In the genomic region with DNA sequence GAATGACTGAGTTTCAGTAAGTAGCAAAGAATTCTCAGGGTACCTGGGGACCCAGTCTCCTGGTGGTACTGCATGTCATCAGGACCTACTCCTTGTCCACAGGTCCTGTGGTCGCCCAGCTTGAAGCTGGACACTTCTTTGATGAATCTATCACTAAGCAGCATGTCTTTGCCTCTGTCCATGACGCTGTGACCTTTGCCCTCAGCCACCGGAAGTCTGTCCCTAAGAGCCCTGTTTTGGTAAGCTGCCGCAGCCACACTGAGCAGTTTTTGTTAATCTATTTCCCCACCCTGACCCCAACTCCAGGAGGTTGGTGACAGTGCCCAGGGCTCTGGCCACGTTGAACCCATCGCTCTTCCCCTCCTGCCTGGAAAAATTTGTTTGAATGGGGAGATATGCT, we compare ENCODE assay signal across 33 mouse cellular contexts. TPM values are rescaled to one million over a fixed set of nuclear protein-coding genes. Genes with fewer than 3 reads are reported as not detected.
DNase-seq lines count a peak whose midpoint lies in the region; ATAC-seq and TF ChIP-seq lines count a peak whose summit lies in the region.
"Had no signal": no experiment of that assay in that cellular context is flagged by ENCODE, and none has a peak within 500 bp of the region (broad histone marks: within the 10 kb centered on the region; RNA-seq: fewer than 3 reads in every experiment).

No protein-coding gene starts in this region.

- H3K4me2 ChIP-seq in kidney, embryonic 15.5 days: no peak overlapping the region
- H3K4me2 ChIP-seq: heart, embryonic 11.5 days; hindbrain, embryonic 12.5 days; hindbrain, embryonic 15.5 days had no signal

- no peaks in the 10 kb centered on the region; the same call in 1 of the 2 replicates for H3K4me1 ChIP-seq in kidney, adult 2 months (ENCODE audit: control insufficient read depth, insufficient read depth, low read length)
- no peaks in the 10 kb centered on the region for H3K4me1 ChIP-seq in kidney, embryonic 15.5 days
- H3K4me1 ChIP-seq: hindbrain, embryonic 12.5 days; hindbrain, embryonic 15.5 days had no signal

- no peaks in the 10 kb centered on the region for H3K36me3 ChIP-seq in kidney, adult 2 months (ENCODE audit: control insufficient read depth, insufficient read depth, low read length)
- no peaks in the 10 kb centered on the region for H3K36me3 ChIP-seq in kidney, embryonic 15.5 days
- H3K36me3 ChIP-seq: G1E; hindbrain, embryonic 12.5 days; hindbrain, embryonic 15.5 days had no signal

- no peak overlapping the region for H3K27ac ChIP-seq in kidney, adult 2 months (ENCODE audit: insufficient read depth, low read depth, low read length)
- H3K27ac ChIP-seq in kidney, embryonic 15.5 days: no peak overlapping the region
- H3K27ac ChIP-seq: gastrocnemius, adult 2 months; hindbrain, embryonic 12.5 days; hindbrain, embryonic 15.5 days had no signal

- no peak overlapping the region for H3K4me3 ChIP-seq in kidney, adult 2 months (ENCODE audit: insufficient read depth, low read depth, low read length)
- H3K4me3 ChIP-seq in kidney, embryonic 15.5 days (replicated peaks): no peak overlapping the region
- H3K4me3 ChIP-seq: gastrocnemius, adult 2 months; hindbrain, embryonic 12.5 days; hindbrain, embryonic 15.5 days had no signal

- TF ChIP-seq CTCF in kidney, adult 2 months (conservative IDR thresholded peaks at IDR 0.05; ENCODE audit: insufficient read depth, insufficient read length, low read depth, low read length): no peak

- no peak for TF ChIP-seq POLR2A in kidney, adult 2 months (IDR thresholded peaks at IDR 0.05; ENCODE audit: low read depth, low read length)

- H3K9me3 ChIP-seq in kidney, embryonic 15.5 days (replicated peaks): no peaks in the 10 kb centered on the region
- H3K9me3 ChIP-seq: G1E; hindbrain, embryonic 12.5 days; hindbrain, embryonic 15.5 days had no signal

- DNase-seq in kidney, adult 2 months: peak; percentile 49
- no peak for DNase-seq in kidney, postnatal 14 days
- peak; percentile 27 to 68 for DNase-seq in kidney, postnatal 36 days
- peak; percentile 44 for DNase-seq in yolk sac, embryonic 10.5 days (ENCODE audit: low spot score)
- DNase-seq in lung, postnatal 36 days: no peak
- DNase-seq: adrenal gland, postnatal 14 days; B cell, adult 2 months; cerebellum, adult 11 months; cerebellum, adult 2 months; cerebellum, adult 9-11 months; cerebellum, postnatal 25 days; forebrain, postnatal 0 days; gastrocnemius, adult 2 months; gastrocnemius, postnatal 14 days; heart, adult 11 months had no signal

- 60% methylated on average over 6 of the region's 6 CpGs for WGBS in kidney, adult 2 months
- 66% methylated on average over 6 of the region's 6 CpGs for WGBS in kidney, embryonic 15.5 days

- H3K27me3 ChIP-seq in kidney, adult 2 months (replicated peaks; ENCODE audit: control insufficient read depth, insufficient read depth, low read length): no peaks in the 10 kb centered on the region
- H3K27me3 ChIP-seq in kidney, embryonic 15.5 days: no peaks in the 10 kb centered on the region
- H3K27me3 ChIP-seq: CH12.LX; hindbrain, embryonic 12.5 days; hindbrain, embryonic 15.5 days; Patski had no signal

- ATAC-seq in kidney, embryonic 15.5 days (replicated peaks; ENCODE audit: low FRiP score): no peak
- peak; percentile 19; the same call in 1 of the 2 replicates for ATAC-seq in erythroid progenitor cell, adult 5-6 weeks (replicated peaks; ENCODE audit: low FRiP score, poor library complexity, severe bottlenecking)
- ATAC-seq: forebrain, embryonic 14.5 days; forebrain, postnatal 0 days; Patski had no signal

- H3K9ac ChIP-seq in kidney, embryonic 15.5 days: no peak overlapping the region
- H3K9ac ChIP-seq: forebrain, postnatal 0 days; hindbrain, embryonic 12.5 days; hindbrain, embryonic 15.5 days had no signal

RNA-seq across cellular contexts. Expression of gene Tmem89, which starts 2.1 kb away (rescaled TPM):
- 0.08 TPM in 1 of 2 replicates, not detected in the other for polyA plus RNA-seq in kidney, adult 2 months (2012; rRNA removed)
- not detected in 2 replicates for polyA plus RNA-seq in kidney, embryonic 15.5 days (2015; fragmentation: Nextera tagmentation; extraction: Ambion mirVana)
- total RNA-seq in erythroid progenitor cell, adult 5-6 weeks (2015; ENCODE audit: low replicate concordance): not detected in 2 replicates
- not detected in 2 replicates for total RNA-seq in erythroid progenitor cell, adult 5-6 weeks (2017; ENCODE audit: low replicate concordance)
- total RNA-seq: adrenal gland, postnatal 14 days; CH12.LX; common myeloid progenitor, adult 5-6 weeks; G1E; gastrocnemius, adult 2 months; gastrocnemius, postnatal 14 days; gastrocnemius, postnatal 4 days; heart, postnatal 25 days had no signal
- polyA plus RNA-seq: embryonic facial prominence, embryonic 11.5 days; embryonic facial prominence, embryonic 14.5 days; forebrain, embryonic 11.5 days; forebrain, embryonic 14.5 days; G1E; heart, embryonic 11.5 days; heart, embryonic 14.5 days; heart, postnatal 0 days; Patski had no signal

RNA-seq across cellular contexts. Expression of gene Uqcrc1, which starts 24.1 kb away (rescaled TPM):
- 1,190 and 1,260 TPM in 2 replicates for polyA plus RNA-seq in kidney, adult 2 months (2012; rRNA removed)
- polyA plus RNA-seq in kidney, embryonic 15.5 days (2015; fragmentation: Nextera tagmentation; extraction: Ambion mirVana): 513 and 523 TPM in 2 replicates
- total RNA-seq in erythroid progenitor cell, adult 5-6 weeks (2015; ENCODE audit: low replicate concordance): 65.8 and 68.8 TPM in 2 replicates
- 100 and 108 TPM in 2 replicates for total RNA-seq in erythroid progenitor cell, adult 5-6 weeks (2017; ENCODE audit: low replicate concordance)

RNA-seq across cellular contexts. Expression of gene Col7a1, which starts 41.1 kb away (rescaled TPM):
- polyA plus RNA-seq in kidney, adult 2 months (2012; rRNA removed): 1.8 and 2.3 TPM in 2 replicates
- 2.1 and 3.5 TPM in 2 replicates for polyA plus RNA-seq in kidney, embryonic 15.5 days (2015; fragmentation: Nextera tagmentation; extraction: Ambion mirVana)
- 0.42 TPM in 1 of 2 replicates, not detected in the other for total RNA-seq in erythroid progenitor cell, adult 5-6 weeks (2015; ENCODE audit: low replicate concordance)
- total RNA-seq in erythroid progenitor cell, adult 5-6 weeks (2017; ENCODE audit: low replicate concordance): 0.64 TPM in 1 of 2 replicates, not detected in the other
- total RNA-seq: hematopoietic stem cell, adult 5-6 weeks had no signal

RNA-seq across cellular contexts. Expression of gene Slc26a6, which starts 59.2 kb away (rescaled TPM):
- 33.9 and 37.2 TPM in 2 replicates for polyA plus RNA-seq in kidney, adult 2 months (2012; rRNA removed)
- 11.3 and 15.2 TPM in 2 replicates for polyA plus RNA-seq in kidney, embryonic 15.5 days (2015; fragmentation: Nextera tagmentation; extraction: Ambion mirVana)
- total RNA-seq in erythroid progenitor cell, adult 5-6 weeks (2015; ENCODE audit: low replicate concordance): not detected in 2 replicates
- not detected in 2 replicates for total RNA-seq in erythroid progenitor cell, adult 5-6 weeks (2017; ENCODE audit: low replicate concordance)

Comparison
In these comparisons a context has a peak if more than half of its experiments do, and no peak if none do; other contexts are left out.
1. DNase-seq: peak in kidney, adult 2 months (single experiment), kidney, postnatal 36 days (2 of 2) and yolk sac, embryonic 10.5 days (single experiment); none in kidney, postnatal 14 days (single experiment) and lung, postnatal 36 days (single experiment).